Mouse (Mus musculus): Measurements from ENCODE around the gene Fam78a. TPM values are rescaled to one million over a fixed set of nuclear protein-coding genes. Genes with fewer than 3 reads are reported as not detected.

Fam78a gene
- total RNA-seq, 2 experiments from 2014 or later: 2.4 to 2.7 TPM

DNA sequence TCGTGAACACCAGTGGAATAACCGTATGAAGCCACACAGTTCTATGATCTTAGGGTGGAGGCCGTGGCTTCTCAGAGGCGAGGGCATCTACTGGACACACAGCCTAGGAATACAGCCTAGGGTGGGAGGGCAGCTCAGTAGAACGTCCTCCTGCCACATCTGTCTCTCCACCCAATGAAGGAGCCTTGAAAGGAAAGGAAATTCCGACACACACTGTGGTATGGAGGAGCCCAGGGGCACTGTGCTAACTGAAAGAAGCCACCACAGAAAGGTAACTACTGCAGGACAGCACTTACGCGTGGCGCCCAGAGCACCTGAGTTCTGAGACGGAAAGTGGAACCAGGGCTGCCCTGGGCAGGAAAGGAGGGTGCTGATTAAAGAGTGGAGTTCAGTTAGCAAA is 13.9 kb downstream of the Fam78a start:
- DNase-seq (ENCODE audit: low spot score in 2 of 2): no peak

DNA sequence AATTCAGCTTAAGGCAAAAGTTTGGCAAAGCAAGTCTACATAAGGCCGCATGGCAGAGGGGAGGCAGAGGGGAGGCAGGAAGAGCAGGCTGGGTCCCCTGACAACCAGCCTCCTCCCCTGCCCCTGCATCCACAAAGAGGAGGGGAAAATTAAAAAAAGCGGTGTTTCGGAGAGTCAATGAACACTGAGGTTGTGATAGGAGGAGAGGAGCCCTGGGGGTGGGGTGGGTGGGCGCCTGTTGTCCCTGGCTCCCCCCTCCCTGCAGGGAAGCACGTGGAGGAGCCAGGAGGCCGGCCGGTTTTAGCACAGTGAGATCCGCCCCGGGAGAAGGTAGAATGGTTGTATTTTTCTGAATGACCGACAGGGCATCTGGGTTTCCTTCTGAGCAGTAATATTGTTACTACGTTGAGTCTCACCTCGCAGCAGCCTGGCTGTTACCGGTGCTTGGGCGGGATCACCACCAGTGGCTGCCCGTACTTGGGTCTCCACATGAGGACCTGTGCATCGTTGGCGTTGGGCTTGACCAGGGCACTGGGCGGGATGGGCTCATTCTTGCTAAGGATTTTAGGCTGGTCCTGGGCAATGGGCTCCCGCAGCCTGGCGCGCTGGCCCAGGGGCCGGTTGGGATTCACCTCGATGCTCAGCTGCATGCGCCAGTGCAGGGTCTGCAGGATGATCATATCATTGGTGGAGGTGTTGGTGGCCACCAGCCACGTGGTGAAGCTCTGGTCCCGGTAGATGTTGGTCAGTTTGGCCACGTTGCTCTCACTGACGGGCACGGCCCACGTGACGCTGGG is 15.6 kb downstream of the Fam78a start:
- DNase-seq (ENCODE audit: low spot score in 2 of 2): no peak

DNA sequence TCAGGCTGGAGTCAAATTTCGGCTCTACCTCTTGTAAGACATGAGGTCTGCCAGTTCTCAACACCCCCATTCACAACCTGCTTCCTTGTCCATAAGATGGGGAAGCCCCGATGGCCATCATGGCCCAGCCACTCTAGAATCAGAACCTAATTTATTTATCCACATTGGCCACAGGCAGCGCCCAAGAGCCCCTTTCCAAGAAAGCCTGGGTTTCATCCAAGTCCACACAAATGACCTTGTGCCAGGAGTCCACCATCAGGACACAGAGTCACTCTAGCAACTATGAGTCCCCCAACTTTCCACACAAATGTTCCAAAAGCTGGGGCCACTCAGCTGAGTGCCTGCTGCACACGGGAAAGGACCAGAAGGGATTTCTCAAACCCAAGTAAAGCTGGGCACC is 18.7 kb downstream of the Fam78a start:
- DNase-seq (ENCODE audit: low spot score in 2 of 2): no peak

DNA sequence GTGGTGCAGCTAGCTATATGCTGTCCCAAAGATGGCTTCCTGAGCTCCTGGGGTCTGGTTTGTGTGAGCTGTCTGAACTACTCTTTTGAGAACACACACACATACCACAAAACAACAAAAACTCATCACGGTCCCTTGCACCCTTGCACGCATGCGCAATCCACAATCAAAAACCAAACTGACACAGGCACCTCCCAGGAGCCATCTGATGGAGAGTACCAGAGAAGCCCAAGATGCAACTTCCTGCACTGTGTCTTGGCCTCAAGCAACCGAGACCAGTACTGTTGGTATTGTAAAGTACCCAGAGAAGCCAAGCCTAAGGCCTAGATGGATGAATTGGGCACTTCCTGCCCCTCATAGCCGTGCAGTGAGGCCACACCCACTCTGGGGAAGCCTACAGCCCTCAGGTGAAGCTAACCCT is 19.3 kb downstream of the Fam78a start:
- no peak for DNase-seq (ENCODE audit: low spot score in 2 of 2)

DNA sequence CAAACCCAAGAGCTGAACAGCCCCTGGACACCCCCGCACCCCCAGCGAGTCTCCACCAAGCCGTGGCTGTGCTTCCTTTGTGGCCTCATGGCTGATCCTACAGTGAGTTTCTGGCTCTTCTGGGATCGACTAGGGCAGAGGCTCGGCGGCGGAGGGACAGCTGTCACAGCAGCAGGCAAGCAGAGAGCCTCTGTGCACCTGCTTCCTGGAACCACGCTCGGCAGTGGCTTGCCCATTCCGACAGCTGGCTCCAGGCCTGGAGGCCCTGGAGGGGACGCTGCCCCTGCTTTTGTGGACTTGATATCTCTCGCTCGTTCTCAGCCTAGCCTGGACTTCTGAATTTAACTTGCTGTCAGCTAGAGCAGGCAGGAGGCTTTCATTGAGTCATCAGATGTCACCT is 19.7 kb downstream of the Fam78a start:
- DNase-seq (ENCODE audit: low spot score in 2 of 2): no peak

DNA sequence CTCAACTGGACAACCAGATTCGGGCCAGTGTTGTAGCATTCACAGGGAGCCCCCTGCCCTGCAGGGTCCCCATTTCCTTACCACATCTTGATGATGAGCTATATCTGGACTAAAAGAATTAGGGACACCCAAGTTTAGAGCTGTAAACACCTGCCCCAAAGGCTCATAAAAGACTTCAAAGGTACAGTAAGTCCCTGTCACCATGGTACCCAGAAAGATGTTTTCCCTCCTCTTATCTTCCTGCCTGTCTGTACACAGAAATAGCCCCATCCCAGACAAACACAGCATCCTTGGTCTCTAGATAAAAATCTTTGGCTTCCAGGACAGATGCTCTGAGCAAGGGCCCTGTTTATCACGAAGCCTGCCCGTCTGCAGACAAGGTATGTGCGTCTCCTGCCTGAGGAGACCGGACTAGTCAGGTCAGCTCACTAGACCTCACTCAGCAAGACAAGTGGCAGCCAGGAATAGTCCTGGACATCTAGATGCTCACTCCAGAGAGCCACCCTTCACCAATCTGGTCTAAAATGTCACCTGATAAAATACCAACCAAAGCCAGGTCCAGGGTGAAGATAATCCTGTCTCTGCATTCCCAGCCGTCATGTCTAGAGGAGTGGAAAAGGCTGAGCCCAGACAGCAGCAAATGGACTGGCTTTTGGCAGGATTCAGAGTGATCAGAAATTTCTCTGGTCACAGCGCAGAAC is 21.1 kb downstream of the Fam78a start:
- no peak for DNase-seq (ENCODE audit: low spot score in 2 of 2)

DNA sequence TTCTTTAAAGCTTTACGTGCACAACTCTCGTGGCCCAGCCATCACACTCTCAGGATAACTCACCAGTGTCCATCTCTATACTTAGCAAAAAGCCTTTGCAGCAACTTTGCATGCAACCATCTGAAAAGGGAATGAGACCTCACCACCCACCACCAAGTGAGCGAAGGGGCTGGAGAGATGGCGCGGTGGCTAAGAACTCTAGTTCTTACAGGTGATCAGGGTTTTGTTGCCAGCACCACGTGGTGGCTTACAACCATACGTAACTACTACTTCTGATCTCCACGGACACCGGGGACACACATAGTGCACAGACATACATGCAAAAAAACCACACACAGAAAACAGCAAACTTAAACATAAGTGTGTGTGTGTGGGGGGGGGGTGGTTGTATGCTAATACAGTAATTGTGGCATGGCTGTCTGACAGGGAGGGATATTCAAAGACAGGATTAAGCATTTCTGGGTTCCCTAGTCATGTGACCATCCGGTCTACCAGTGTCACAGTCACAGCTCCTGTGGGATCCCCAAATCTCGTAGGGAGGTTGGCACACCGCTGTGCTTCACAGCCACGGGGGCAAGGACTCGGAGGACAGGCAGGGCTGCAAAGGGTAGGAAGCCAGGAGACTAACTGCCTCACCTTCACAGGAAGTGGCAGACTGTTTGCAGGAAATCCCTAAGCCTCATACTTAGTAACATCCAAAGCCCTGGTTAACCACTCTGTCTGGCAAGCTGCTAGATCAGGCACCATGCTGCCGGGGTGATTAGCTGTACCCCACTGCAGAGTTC is 21.8 kb downstream of the Fam78a start:
- DNase-seq (ENCODE audit: low spot score in 2 of 2): no peak

DNA sequence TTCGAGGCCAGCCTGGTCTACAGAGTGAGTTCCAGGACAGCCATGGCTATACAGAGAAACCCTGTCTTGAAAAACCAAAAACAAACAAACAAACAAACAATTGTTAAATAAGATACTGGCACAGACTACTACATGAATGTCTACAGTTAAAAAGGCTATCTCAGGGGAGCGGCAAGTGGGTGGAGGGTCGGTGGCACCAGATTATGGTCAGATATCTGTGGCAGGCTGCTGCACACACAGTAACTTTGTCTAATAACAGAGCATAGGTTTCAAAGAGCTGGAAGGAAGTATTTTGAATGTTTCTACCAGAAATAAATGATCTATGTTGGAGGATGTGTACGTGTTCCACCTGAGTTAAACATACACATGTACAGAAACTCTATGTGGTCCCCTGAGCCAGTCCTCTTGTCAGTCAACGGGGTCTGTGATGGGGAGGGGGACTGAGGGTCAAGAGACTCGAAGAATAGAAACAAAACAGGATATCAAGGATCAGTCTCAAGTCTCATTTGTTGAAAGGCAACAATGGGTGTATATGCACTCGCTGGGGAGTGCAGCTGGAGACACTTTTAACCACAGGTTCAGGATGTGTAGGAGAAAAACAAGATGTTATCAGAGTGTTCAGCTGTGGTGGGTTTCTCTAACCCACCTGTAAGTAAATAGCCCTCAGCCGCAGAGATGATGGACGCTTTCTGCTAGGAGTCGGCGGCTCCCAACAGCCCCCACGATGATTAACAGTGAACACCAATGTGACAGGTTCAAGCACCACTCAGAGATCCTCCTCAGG is 22.7 kb downstream of the Fam78a start:
- DNase-seq (ENCODE audit: low spot score in 2 of 2): no peak

DNA sequence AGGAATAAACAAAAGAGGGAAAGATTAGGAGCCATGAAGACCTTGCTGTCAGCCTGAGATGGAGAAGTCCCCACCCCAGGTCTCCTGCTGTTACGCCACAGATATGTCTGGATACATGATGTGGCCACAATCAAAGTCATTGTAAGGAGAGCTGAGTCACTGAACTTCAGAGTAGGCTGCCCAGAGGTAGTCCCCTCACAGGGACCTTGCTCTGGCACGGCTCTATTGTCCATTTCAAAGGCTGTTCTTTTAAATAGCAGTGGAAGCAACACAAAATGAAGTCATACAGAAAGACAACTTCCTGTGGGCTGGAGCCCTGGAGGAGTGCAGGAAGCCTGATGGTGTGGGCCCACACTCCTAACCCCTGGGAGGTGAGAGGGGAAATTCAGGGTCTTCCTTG is 23.5 kb downstream of the Fam78a start:
- DNase-seq (ENCODE audit: low spot score in 2 of 2): no peak

DNA sequence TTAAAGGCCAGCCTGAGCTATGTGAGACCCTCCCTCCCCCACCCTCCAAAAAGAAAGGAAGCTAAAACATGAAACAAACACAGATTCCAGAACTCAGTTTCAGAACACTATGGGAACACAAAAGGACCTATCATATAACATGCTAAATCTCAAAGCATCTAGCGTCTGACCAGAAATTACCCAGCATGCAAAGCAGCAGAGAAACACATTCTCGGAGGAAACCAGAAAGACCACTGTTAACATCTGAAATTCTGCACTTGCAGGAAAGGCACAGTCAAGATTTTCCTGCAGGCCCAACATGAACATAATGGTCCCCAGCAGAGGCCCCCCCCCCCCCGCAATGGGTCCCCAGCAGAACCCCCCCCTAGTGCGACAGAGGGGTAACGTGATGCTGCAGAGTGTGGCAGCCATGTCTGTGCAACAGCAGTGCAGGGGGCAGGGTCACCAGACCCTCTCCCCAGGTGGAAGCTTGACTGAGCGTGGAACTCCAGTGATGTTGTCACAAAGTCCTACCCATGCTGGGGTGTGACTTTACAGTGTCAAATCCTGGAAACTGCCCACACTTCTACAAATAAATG is 24.3 kb downstream of the Fam78a start:
- no peak for DNase-seq (ENCODE audit: low spot score in 2 of 2)

DNA sequence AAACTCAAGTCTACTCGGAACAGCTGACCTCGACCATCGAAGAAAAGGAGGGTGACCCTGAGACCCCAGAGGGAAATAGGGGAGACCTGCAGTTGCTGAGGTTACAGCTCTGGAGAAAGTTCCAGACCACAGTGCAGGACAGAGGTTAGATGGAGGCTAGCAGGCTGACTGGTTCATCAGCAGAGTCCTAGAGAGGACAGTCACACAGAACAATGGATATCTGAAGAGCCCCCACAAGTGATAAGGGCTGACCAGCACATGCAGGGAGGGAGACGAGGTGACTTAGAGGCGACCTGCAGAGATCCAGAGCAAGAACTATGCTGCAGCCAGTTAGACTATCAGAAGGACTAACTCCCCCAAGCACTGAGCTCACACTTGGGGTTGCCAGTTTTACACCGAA is 25.0 kb downstream of the Fam78a start:
- DNase-seq (ENCODE audit: low spot score in 2 of 2): no peak

DNA sequence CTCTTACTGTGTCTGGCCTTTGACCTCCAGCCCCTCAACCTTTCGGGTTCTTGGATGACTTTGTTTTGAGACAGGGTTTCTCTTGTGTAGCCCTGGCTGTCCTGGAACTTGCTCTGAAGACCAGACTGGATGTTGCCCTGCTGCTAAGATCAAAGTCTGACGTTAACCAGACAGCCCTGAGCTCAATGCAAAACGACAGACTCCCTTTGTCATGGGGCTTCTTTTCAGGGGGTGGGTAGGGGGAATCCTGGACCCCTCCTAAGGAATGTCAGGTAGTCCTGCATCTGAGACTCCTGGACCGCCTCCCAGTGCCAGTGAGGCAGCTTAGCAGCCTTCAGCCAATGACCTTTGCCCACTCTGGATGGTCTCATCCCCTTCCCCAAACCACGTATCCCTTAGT is 25.9 kb downstream of the Fam78a start:
- no peak for DNase-seq (ENCODE audit: low spot score in 2 of 2)

DNA sequence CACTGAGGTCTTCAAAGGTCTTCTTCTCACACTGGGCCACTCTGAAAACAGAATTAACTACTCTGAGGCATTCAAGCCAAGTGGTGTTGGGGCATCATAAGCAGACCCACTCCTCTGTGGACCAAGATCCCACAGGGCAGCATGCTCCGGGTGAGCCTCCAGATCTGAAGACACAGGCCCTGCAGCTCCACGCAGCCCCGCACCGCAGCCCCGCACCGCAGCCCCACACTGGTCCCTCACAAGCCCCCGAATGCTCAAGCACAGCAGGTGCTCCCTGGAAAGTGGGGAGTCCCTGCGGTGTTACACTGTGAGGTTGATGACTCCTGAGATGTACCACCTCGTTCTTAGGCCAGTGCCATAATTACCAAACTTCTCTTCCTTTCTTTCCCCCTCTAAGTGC is 26.4 kb downstream of the Fam78a start:
- DNase-seq (ENCODE audit: low spot score in 2 of 2): no peak

DNA sequence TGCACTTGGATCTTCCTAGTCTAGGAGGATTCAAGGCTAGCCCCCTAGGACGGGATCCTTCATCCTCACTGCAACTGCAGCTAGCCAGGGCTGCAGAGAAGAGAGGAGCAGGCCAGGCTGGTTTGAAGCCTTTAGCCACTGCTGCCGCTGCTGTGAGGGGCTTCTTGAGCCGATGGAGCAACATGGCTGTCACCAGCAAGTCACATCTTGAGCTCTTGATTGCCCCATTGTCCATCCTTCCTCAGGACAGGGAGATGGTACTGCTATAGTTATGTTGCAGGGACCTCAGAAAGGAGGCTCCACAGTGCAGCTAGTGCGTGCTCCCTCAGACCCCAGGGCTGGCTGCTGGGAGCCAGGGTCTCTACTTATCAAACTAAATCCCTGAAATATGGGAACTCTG is 26.9 kb downstream of the Fam78a start:
- no peak for DNase-seq (ENCODE audit: low spot score in 2 of 2)

DNA sequence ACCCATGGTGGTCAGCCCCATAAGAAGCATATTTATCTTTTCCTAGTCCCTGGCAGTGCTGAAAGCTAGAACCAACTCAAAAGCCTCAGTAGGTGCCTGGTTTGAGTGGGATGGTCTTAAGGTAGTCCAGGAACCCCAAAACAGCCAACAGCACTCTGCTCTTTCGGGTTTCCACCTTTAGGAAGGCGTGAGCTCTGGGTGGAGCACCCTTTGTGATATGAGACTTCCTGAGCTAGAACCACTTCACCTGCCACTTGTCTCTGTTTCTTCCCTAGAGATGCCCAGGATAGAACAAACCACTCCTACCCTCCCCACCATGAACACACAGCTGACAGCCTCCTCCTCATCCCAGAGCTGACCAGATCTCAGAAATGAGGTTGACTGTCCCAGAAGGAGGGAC is 27.3 kb downstream of the Fam78a start:
- no peak for DNase-seq (ENCODE audit: low spot score in 2 of 2)

DNA sequence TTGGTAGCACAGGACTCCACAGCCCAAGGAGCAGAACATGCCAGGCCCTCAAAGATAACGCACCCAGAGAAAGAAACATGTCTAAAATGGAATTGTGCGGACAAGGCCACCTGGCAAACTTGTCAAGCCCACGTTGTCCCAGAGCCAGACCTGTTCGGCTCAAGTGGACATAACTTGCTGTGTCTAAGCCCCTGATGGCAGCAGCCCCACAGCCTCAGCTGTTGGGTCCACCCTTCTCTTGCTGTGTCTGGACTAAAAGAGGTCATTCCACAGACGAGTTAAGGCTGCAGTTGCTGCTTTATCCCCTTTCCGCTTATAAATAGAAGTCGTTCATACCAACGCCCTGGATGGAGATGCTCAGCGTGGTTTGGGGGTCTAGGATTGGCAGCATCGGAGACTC is 28.1 kb downstream of the Fam78a start:
- no peak for DNase-seq (ENCODE audit: low spot score in 2 of 2)

DNA sequence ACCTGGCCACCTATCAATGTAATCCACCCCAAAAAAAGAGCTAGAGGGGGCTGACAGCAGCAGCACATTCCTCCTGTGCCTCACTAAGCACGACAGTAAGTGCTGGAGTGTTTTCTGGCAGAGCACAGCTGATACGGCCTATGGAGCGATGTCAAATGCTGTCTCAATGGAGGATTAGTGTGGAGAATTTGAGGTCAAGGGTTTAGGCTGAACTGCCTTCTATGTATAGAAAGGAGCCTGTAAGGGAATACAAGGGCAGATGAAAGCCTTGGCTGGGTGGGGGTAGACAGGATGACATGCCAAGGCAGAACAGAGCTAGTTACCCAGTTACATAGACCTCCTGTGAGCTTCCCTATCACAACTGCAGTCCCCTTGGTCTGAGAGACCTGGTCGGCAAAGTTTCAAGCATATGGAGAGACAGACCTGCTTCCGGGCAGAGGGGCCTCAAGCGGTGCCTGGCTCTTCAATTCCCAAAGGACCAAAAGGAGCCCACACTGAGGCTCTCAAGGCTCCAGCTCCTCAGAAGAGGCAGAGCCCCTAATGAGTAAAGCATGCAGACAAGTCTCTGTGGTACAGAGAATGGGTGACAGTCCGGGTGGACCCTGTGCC is 29.2 kb downstream of the Fam78a start:
- no peak for DNase-seq (ENCODE audit: low spot score in 2 of 2)

DNA sequence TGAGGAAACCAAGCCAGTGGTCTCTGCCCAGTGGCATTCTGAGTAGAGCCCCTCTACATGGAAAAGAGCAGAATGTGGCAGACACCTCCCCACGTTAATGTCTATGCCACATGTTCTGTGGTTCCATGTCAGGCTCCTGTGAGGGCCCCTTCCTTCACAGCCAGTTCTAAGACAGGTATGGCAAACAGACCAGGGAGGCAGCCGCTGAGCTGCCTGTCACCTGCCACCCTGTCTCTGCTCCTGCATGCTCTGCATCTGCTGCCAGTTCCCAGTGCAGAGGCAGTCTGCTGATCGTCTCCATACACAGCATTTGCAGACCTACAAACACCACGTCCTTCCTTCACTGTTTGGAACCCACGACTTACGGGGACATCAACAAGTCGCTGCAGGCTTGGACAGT is 32.2 kb downstream of the Fam78a start:
- no peak for DNase-seq (ENCODE audit: low spot score in 2 of 2)

DNA sequence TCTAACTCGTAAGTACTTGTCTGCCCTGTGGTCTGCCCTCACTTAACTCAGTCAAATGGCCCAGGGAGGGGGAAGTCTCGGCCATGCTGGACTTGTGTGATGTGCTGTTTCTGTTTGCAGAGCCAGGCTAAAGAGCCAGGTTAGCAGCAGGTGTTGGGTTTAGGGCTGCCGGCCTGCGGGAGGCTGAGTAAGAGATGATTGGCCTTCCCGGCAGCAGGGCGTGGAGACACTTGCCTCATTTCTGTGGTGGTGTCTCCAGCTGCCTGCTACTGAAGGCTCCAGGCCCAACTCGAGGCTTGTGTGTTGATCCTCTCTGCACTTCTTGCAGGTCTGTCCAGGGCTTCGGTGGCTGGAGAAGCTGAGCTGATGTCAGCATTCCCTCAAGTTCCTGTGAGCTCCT is 32.9 kb downstream of the Fam78a start:
- DNase-seq (ENCODE audit: low spot score in 2 of 2): no peak

DNA sequence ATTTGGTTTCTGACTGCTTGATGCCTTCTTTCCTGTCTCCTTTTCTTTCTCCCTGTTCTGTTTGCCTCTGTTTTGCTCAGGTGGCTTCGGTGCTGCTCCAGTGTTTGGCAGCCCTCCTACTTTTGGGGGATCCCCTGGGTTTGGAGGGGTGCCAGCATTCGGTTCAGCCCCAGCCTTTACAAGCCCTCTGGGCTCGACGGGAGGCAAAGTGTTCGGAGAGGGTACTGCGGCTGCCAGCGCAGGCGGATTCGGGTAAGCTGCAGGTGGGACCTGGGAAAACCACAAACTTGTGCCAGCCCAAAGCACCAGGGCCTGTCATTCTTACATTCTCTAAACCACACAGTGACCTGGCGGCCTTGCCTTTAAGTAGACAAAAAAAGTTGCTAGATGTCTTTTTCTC is 37.3 kb downstream of the Fam78a start:
- no peak for DNase-seq (ENCODE audit: low spot score in 2 of 2)

DNA sequence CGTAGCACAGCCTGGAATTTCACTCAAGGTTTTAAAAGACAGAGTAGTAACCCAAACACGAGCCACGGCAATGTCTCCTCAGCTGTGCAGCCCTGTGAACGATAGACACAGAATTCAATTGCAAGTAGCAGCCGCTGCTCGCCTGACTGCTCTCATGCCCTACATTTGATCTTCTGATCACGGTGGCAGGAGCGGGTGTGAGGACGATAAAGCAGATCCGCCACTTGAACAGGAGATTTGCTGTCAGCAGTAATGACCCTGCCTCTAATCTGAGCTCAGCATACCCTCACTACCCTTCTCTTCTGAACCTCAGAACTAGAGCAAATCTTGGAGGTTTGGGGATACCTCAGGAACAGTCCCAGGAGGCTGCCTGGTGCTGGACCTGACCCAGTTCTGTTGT is 38.6 kb downstream of the Fam78a start:
- DNase-seq (ENCODE audit: low spot score in 2 of 2): no peak
